Mouse (Mus musculus): ENCODE data around the gene Gcnt4. TPM values are rescaled to one million over a fixed set of nuclear protein-coding genes. Genes with fewer than 3 reads are reported as not detected.

Gene Gcnt4
- polyA plus RNA-seq, 1 experiment from 2014 or later: 0.99 TPM

DNA sequence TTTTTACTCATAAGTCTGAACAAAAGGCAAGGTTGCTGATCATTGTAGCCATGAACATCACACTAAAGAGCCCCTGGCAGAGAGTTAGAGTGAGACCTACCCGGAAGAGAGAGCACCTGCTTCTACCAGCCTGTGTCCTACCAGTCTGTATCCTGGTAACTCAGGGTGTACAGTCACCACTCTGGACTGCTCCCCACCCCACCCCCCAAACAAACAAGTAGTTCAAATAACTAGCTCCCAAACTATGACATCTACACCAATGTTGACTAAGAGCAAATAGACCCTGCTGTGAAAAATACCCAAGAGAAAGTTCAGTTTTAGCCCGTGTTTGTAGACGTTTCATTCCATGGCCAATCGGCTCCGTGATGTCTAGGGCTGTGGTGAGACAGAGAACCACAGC, 38.3 kb downstream of the Gcnt4 start:
- no peaks in the 10 kb centered on the region for H3K36me3 ChIP-seq (ENCODE audit: control insufficient read depth, insufficient read depth, low read length)
- no peaks in the 10 kb centered on the region for H3K4me1 ChIP-seq (ENCODE audit: control insufficient read depth, insufficient read depth, low read length)
- no peaks in the 10 kb centered on the region for H3K9me3 ChIP-seq (ENCODE audit: control insufficient read depth, low read length)
- H3K27ac ChIP-seq (ENCODE audit: low read depth, low read length): no peak overlapping the region
- no peaks in the 10 kb centered on the region for H3K27me3 ChIP-seq (ENCODE audit: control insufficient read depth, insufficient read depth, low read length)
- H3K9ac ChIP-seq (ENCODE audit: low read depth, low read length): no peak overlapping the region
- no peak for ATAC-seq (ENCODE audit: low FRiP score, low TSS enrichment)
- 89% methylated on average over 5 of the region's 5 CpGs for WGBS
- no peak overlapping the region for H3K4me2 ChIP-seq (replicated peaks; ENCODE audit: low read depth, low read length)
- no peak overlapping the region for H3K4me3 ChIP-seq (ENCODE audit: low read length)

DNA sequence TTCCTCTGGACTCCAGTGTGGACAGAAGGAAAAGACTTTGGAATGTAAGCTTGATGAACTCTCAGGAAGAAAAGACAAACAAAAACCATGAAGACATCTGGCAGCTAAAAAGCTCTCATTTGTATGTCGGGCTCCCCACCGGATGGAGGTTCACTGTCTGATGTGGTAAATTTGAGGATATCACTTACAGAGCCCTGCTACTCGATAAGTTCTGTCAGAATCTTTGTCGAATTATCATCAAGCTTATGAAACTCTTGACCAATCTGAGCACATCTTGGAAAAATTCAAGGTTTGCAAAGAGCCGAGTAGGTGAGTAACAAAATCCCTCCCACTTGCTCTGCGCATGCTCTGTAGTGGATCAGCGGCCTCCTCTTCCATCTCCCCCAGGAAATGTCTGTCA, 40.5 kb downstream of the Gcnt4 start:
- H3K27ac ChIP-seq (ENCODE audit: low read depth, low read length): no peak overlapping the region
- no peaks in the 10 kb centered on the region for H3K36me3 ChIP-seq (ENCODE audit: control insufficient read depth, insufficient read depth, low read length)
- no peaks in the 10 kb centered on the region for H3K27me3 ChIP-seq (ENCODE audit: control insufficient read depth, insufficient read depth, low read length)
- ATAC-seq (ENCODE audit: low FRiP score, low TSS enrichment): no peak
- H3K4me3 ChIP-seq (ENCODE audit: low read length): no peak overlapping the region
- H3K9ac ChIP-seq (ENCODE audit: low read depth, low read length): no peak overlapping the region
- no peak overlapping the region for H3K4me2 ChIP-seq (replicated peaks; ENCODE audit: low read depth, low read length)
- no peaks in the 10 kb centered on the region for H3K4me1 ChIP-seq (ENCODE audit: control insufficient read depth, insufficient read depth, low read length)
- 90% methylated on average over 7 of the region's 7 CpGs for WGBS
- no peaks in the 10 kb centered on the region for H3K9me3 ChIP-seq (ENCODE audit: control insufficient read depth, low read length)

DNA sequence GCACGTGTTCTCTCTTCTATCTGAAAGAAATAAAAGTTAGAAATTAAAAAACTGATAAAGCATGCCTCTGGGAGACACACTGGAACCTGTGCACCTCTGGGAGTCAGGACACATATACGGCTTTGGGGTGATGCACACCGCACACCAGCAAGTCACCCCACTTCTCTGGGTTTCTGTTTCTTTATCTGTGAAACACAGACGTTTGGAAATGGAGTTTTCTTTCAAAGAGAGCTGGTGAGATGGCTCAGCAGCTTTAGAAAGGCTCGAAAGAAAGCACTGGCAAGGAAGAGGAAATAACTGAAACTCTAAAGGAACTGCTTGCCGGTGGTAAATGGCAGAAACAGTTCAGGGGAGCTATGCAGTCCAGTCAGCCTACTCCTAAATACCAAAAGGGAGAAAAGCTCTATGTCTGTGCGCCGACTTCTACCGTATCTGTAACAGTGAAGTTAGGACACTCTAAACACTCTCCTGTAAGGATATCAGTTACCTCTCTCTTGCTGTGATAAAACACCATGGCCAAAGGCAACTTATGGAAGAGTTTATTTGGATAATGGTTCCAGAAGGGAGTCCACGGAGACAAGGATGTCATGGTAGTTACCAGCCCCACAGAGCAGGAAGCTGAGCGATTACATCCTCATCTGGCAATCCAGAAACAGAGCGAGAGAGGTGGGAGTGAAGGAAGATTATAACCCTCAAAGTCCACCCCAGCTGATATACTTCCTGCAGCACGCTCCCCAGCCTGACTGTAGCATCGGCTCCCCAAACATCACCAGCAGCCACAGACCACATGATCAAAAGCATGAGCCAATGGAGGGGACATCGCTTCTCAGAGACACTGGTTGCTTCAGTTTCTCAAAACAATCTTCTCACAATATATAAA, 42.0 kb downstream of the Gcnt4 start:
- Histone ChIP-seq H3K4me3 (ENCODE audit: low read length) (no peak overlapping the region), H3K9ac (ENCODE audit: low read depth, low read length) (no peak overlapping the region), H3K27ac (ENCODE audit: low read depth, low read length) (no peak overlapping the region), H3K27me3 (ENCODE audit: control insufficient read depth, insufficient read depth, low read length) (no peaks in the 10 kb centered on the region), H3K9me3 (ENCODE audit: control insufficient read depth, low read length) (no peaks in the 10 kb centered on the region), H3K4me1 (ENCODE audit: control insufficient read depth, insufficient read depth, low read length) (no peaks in the 10 kb centered on the region), H3K36me3 (ENCODE audit: control insufficient read depth, insufficient read depth, low read length) (no peaks in the 10 kb centered on the region), H3K4me2 (replicated peaks; ENCODE audit: low read depth, low read length) (no peak overlapping the region)
- WGBS: 82% methylated on average over 15 of the region's 15 CpGs
- ATAC-seq (ENCODE audit: low FRiP score, low TSS enrichment): no peak

- no peak overlapping the region for H3K9ac ChIP-seq (ENCODE audit: low read depth, low read length)
- no peak overlapping the region for H3K4me2 ChIP-seq (replicated peaks; ENCODE audit: low read depth, low read length)
- 84% methylated on average over 5 of the region's 5 CpGs for WGBS
These were observed 42.6 kb downstream of the Gcnt4 start for GRCm38 (mm10) chr13:96967091-96967490.

GRCm38 (mm10) chr13:96967822-96968221, 43.3 kb downstream of the Gcnt4 start:
- H3K4me2 ChIP-seq (replicated peaks; ENCODE audit: low read depth, low read length): no peak overlapping the region
- no peak overlapping the region for H3K27ac ChIP-seq (ENCODE audit: low read depth, low read length)
- H3K9me3 ChIP-seq (ENCODE audit: control insufficient read depth, low read length): no peaks in the 10 kb centered on the region
- H3K4me1 ChIP-seq (ENCODE audit: control insufficient read depth, insufficient read depth, low read length): no peaks in the 10 kb centered on the region
- 87% methylated on average over 2 of the region's 2 CpGs for WGBS
- ATAC-seq (ENCODE audit: low FRiP score, low TSS enrichment): no peak
- H3K36me3 ChIP-seq (ENCODE audit: control insufficient read depth, insufficient read depth, low read length): no peaks in the 10 kb centered on the region
- H3K27me3 ChIP-seq (ENCODE audit: control insufficient read depth, insufficient read depth, low read length): no peaks in the 10 kb centered on the region
- H3K9ac ChIP-seq (ENCODE audit: low read depth, low read length): no peak overlapping the region
- no peak overlapping the region for H3K4me3 ChIP-seq (ENCODE audit: low read length)

More at GRCm38 (mm10) chr13:96967091-96967490, 42.6 kb downstream of the Gcnt4 start:
- no peak overlapping the region for H3K27ac ChIP-seq (ENCODE audit: low read depth, low read length)
- H3K9me3 ChIP-seq (ENCODE audit: control insufficient read depth, low read length): no peaks in the 10 kb centered on the region
- no peaks in the 10 kb centered on the region for H3K36me3 ChIP-seq (ENCODE audit: control insufficient read depth, insufficient read depth, low read length)
- no peaks in the 10 kb centered on the region for H3K4me1 ChIP-seq (ENCODE audit: control insufficient read depth, insufficient read depth, low read length)
- ATAC-seq (ENCODE audit: low FRiP score, low TSS enrichment): no peak
- no peak overlapping the region for H3K4me3 ChIP-seq (ENCODE audit: low read length)
- H3K27me3 ChIP-seq (ENCODE audit: control insufficient read depth, insufficient read depth, low read length): no peaks in the 10 kb centered on the region

DNA sequence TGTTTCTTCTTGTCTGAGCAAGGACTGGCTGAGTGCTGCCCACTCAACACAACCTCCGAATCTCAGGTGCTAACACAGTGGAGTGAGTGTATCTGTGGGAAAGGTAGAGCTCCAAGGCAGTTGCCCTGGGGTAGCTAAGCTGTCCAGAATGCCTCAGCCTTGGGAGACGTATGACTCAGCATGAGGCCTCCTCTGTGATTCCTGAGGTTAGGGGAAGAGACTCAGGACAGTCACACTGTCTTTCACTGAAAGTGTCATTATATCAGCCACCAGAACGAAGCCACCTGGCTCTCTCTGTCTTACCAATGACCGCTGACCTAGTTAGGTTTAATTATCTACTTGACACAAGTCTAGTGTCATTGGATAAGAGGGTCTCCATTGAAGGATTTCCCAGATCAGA, 46.6 kb downstream of the Gcnt4 start:
- Histone ChIP-seq H3K27me3 (ENCODE audit: control insufficient read depth, insufficient read depth, low read length) (no peaks in the 10 kb centered on the region), H3K9ac (ENCODE audit: low read depth, low read length) (no peak overlapping the region), H3K36me3 (ENCODE audit: control insufficient read depth, insufficient read depth, low read length) (no peaks in the 10 kb centered on the region), H3K4me2 (replicated peaks; ENCODE audit: low read depth, low read length) (no peak overlapping the region), H3K27ac (ENCODE audit: low read depth, low read length) (no peak overlapping the region), H3K9me3 (ENCODE audit: control insufficient read depth, low read length) (no peaks in the 10 kb centered on the region), H3K4me1 (ENCODE audit: control insufficient read depth, insufficient read depth, low read length) (no peaks in the 10 kb centered on the region), H3K4me3 (ENCODE audit: low read length) (no peak overlapping the region)
- 87% methylated on average over 4 of the region's 4 CpGs for WGBS
- ATAC-seq (ENCODE audit: low FRiP score, low TSS enrichment): no peak

GRCm38 (mm10) chr13:96971861-96972282, 47.4 kb downstream of the Gcnt4 start:
- Histone ChIP-seq H3K27ac (ENCODE audit: low read depth, low read length) (no peak overlapping the region), H3K4me1 (ENCODE audit: control insufficient read depth, insufficient read depth, low read length) (no peaks in the 10 kb centered on the region), H3K36me3 (ENCODE audit: control insufficient read depth, insufficient read depth, low read length) (no peaks in the 10 kb centered on the region), H3K4me2 (replicated peaks; ENCODE audit: low read depth, low read length) (no peak overlapping the region), H3K9me3 (ENCODE audit: control insufficient read depth, low read length) (no peaks in the 10 kb centered on the region), H3K4me3 (ENCODE audit: low read length) (no peak overlapping the region), H3K9ac (ENCODE audit: low read depth, low read length) (no peak overlapping the region), H3K27me3 (ENCODE audit: control insufficient read depth, insufficient read depth, low read length) (no peaks in the 10 kb centered on the region)
- ATAC-seq (ENCODE audit: low FRiP score, low TSS enrichment): no peak
- WGBS: 74% methylated on average over 9 of the region's 9 CpGs

DNA sequence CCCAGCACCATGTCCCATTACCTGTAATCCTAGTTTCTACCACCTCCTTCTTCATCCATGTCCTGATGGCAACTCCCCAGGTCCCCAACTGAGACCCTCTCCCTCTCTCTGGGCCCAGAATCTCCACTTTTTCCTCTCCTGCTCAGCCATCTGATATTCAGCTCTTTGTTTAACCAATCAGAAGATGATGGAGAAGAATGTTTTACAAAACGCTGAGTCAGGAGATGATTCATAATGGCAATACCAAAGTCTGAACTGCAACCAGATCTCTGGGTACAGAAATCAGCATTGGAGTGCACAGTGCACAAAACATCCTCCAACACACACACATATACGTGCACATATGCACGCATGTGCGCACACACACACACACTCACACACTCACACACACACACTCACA, 48.8 kb downstream of the Gcnt4 start:
- no peak overlapping the region for H3K4me3 ChIP-seq (ENCODE audit: low read length)
- no peaks in the 10 kb centered on the region for H3K9me3 ChIP-seq (ENCODE audit: control insufficient read depth, low read length)
- ATAC-seq (ENCODE audit: low FRiP score, low TSS enrichment): no peak
- no peaks in the 10 kb centered on the region for H3K4me1 ChIP-seq (ENCODE audit: control insufficient read depth, insufficient read depth, low read length)
- no peak overlapping the region for H3K27ac ChIP-seq (ENCODE audit: low read depth, low read length)
- H3K9ac ChIP-seq (ENCODE audit: low read depth, low read length): no peak overlapping the region
- 92% methylated on average over 4 of the region's 4 CpGs for WGBS
- no peaks in the 10 kb centered on the region for H3K36me3 ChIP-seq (ENCODE audit: control insufficient read depth, insufficient read depth, low read length)
- H3K27me3 ChIP-seq (ENCODE audit: control insufficient read depth, insufficient read depth, low read length): no peaks in the 10 kb centered on the region
- no peak overlapping the region for H3K4me2 ChIP-seq (replicated peaks; ENCODE audit: low read depth, low read length)

- WGBS: 92% methylated on average over 6 of the region's 6 CpGs
- Histone ChIP-seq H3K27ac (ENCODE audit: low read depth, low read length) (no peak overlapping the region), H3K9ac (ENCODE audit: low read depth, low read length) (no peak overlapping the region), H3K4me2 (replicated peaks; ENCODE audit: low read depth, low read length) (no peak overlapping the region), H3K4me1 (ENCODE audit: control insufficient read depth, insufficient read depth, low read length) (no peaks in the 10 kb centered on the region), H3K36me3 (ENCODE audit: control insufficient read depth, insufficient read depth, low read length) (no peaks in the 10 kb centered on the region), H3K9me3 (ENCODE audit: control insufficient read depth, low read length) (no peaks in the 10 kb centered on the region), H3K27me3 (ENCODE audit: control insufficient read depth, insufficient read depth, low read length) (no peaks in the 10 kb centered on the region), H3K4me3 (ENCODE audit: low read length) (no peak overlapping the region)
- no peak for ATAC-seq (ENCODE audit: low FRiP score, low TSS enrichment)
These were observed 52.6 kb downstream of the Gcnt4 start for GRCm38 (mm10) chr13:96976986-96977595.

All from kidney, embryonic 14.5 days (tissue).